Mouse (Mus musculus) forebrain, embryonic 11.5 days (tissue): Measurements from ENCODE around the gene Mmp14. TPM values are rescaled to one million over a fixed set of nuclear protein-coding genes. Genes with fewer than 3 reads are reported as not detected.

Source experiments
- ATAC-seq: fragments of 200-750 bp; cut with Nextera tagmentation; replicated peaks from 2 replicates; pipeline ENCODE4 v1.8.0; 2017; ENCODE audit warnings: moderate TSS enrichment; ENCODE audit not compliant: low FRiP score
- DNase-seq: peaks from one replicate; pipeline ENCODE4 v3.0.0-alpha.2; 2017; ENCODE audit warnings: low spot score
- H3K27ac ChIP-seq: fragments of 300-500 bp; sonication (generic); 2 replicates; pipeline ENCODE4 v1.5.1; 2014; ENCODE audit warnings: low read depth, low read length
- H3K27me3 ChIP-seq: fragments of 300-500 bp; sonication (generic); 2 replicates; pipeline ENCODE4 v1.6.1; 2014; ENCODE audit warnings: mild to moderate bottlenecking, low read length, mixed read lengths; ENCODE audit not compliant: control insufficient read depth, insufficient read depth
- H3K36me3 ChIP-seq: fragments of 300-500 bp; sonication (generic); 2 replicates; pipeline ENCODE4 v1.6.1; 2014; ENCODE audit warnings: mild to moderate bottlenecking, low read length, moderate library complexity, mixed read lengths; ENCODE audit not compliant: control insufficient read depth, insufficient read depth
- H3K4me1 ChIP-seq: fragments of 300-500 bp; sonication (generic); replicated peaks from 2 replicates; pipeline ENCODE4 v1.6.1; 2014; ENCODE audit warnings: low read length, mixed read lengths; ENCODE audit not compliant: control insufficient read depth, insufficient read depth
- H3K4me2 ChIP-seq: fragments of 300-500 bp; sonication (generic); 2 replicates; pipeline ENCODE4 v1.6.1; 2014; ENCODE audit warnings: low read depth, mild to moderate bottlenecking, low read length, moderate library complexity, mixed read lengths; ENCODE audit not compliant: severe bottlenecking
- H3K4me3 ChIP-seq: fragments of 300-500 bp; sonication (generic); 2 replicates; pipeline ENCODE4 v1.5.1; 2014; ENCODE audit warnings: low read depth, low read length
- H3K9ac ChIP-seq: fragments of 300-500 bp; sonication (generic); 2 replicates; pipeline ENCODE4 v1.6.1; 2014; ENCODE audit warnings: low read length
- H3K9me3 ChIP-seq: fragments of 300-500 bp; sonication (generic); 2 replicates; pipeline ENCODE4 v1.6.1; 2016; ENCODE audit warnings: low read length, mixed read lengths; ENCODE audit not compliant: control insufficient read depth
- WGBS: fragments of 180-500 bp; shearing (Covaris S2); extraction: QIAGEN DNeasy Blood & Tissue Kit; methylation state at CpG from one replicate; pipeline ENCODE4 v1.1.7; 2014; 5-methylcytosine and 5-hydroxymethylcytosine counted together
- polyA plus RNA-seq: library from polyadenylated mRNA; unstranded; fragments of >200 nt; fragmentation: Nextera tagmentation; extraction: Ambion mirVana; gene quantifications from 2 replicates; pipeline ENCODE4 v1.2.1, GENCODE M21; 2014

The Mmp14 gene
- polyA plus RNA-seq, 1 experiment from 2014 or later: 70.7 TPM

GRCm38 (mm10) chr14:54472671-54473070 is 41.3 kb downstream of the Mmp14 start:
- Histone ChIP-seq H3K4me3 (no peak overlapping the region), H3K4me1 (peaks cover 7% of the 10 kb centered on the region; the same call in 1 of the 2 replicates), H3K9me3 (no peaks in the 10 kb centered on the region), H3K27me3 (peaks cover 4% of the 10 kb centered on the region; the same call in 1 of the 2 replicates), H3K27ac (no peak overlapping the region), H3K9ac (no peak overlapping the region), H3K4me2 (no peak overlapping the region), H3K36me3 (no peaks in the 10 kb centered on the region)
- ATAC-seq (no peak), DNase-seq (no peak)
- WGBS: 87% methylated on average over 5 of the region's 5 CpGs

- Histone ChIP-seq H3K9ac (no peak overlapping the region), H3K36me3 (no peaks in the 10 kb centered on the region), H3K27me3 (peaks cover 13% of the 10 kb centered on the region), H3K4me2 (no peak overlapping the region), H3K9me3 (no peaks in the 10 kb centered on the region), H3K4me1 (peaks cover 13% of the 10 kb centered on the region; the same call in 1 of the 2 replicates), H3K4me3 (no peak overlapping the region), H3K27ac (no peak overlapping the region)
- WGBS: 80% methylated on average over 5 of the region's 5 CpGs
- ATAC-seq (no peak), DNase-seq (no peak)
These were observed 43.3 kb downstream of the Mmp14 start for GRCm38 (mm10) chr14:54474744-54475143.

GRCm38 (mm10) chr14:54475941-54476844 is 44.8 kb downstream of the Mmp14 start, which contains the start of gene Rem2:
TSS of gene Rem2 (plus strand) at chr14:54476100.
- Histone ChIP-seq H3K27me3 (peaks cover 15% of the 10 kb centered on the region), H3K4me3 (peak within 1 kb of the TSS; percentile 49), H3K9me3 (no peaks in the 10 kb centered on the region), H3K27ac (0 out of 2 replicates have a peak within 1 kb of the TSS, but pooled peaks have one; percentile 15), H3K4me2 (peak within 1 kb of the TSS; percentile 88), H3K36me3 (no peaks in the 10 kb centered on the region), H3K4me1 (peaks cover 13% of the 10 kb centered on the region; the same call in 1 of the 2 replicates), H3K9ac (peak within 1 kb of the TSS; percentile 77)
- peak; percentile 78 for DNase-seq
- peak; percentile 88 for ATAC-seq
- WGBS: under 1% methylated on average over 23 of the region's 23 CpGs

- H3K4me3 ChIP-seq: peak overlapping the region; percentile 49; the same call in 1 of the 2 replicates
- peak overlapping the region; percentile 77; the same call in 1 of the 2 replicates for H3K9ac ChIP-seq
- peak overlapping the region; percentile 88 for H3K4me2 ChIP-seq
- no peak for ATAC-seq
- H3K4me1 ChIP-seq: peaks cover 13% of the 10 kb centered on the region; the same call in 1 of the 2 replicates
- no peaks in the 10 kb centered on the region for H3K36me3 ChIP-seq
- H3K27ac ChIP-seq: no peak overlapping the region
- peaks cover 15% of the 10 kb centered on the region for H3K27me3 ChIP-seq
- DNase-seq: no peak
- 63% methylated on average over 15 of the region's 15 CpGs for WGBS
- H3K9me3 ChIP-seq: no peaks in the 10 kb centered on the region
These were observed 45.9 kb downstream of the Mmp14 start for GRCm38 (mm10) chr14:54477172-54477909.

- 0 out of 2 replicates have a peak, but pooled peaks have one; percentile 11 for ATAC-seq
- WGBS: under 1% methylated on average over 40 of the region's 40 CpGs
- Histone ChIP-seq H3K36me3 (no peaks in the 10 kb centered on the region), H3K4me2 (peak overlapping the region; percentile 55), H3K9me3 (no peaks in the 10 kb centered on the region), H3K27ac (no peak overlapping the region), H3K4me3 (peak overlapping the region; percentile 33), H3K4me1 (peaks cover 13% of the 10 kb centered on the region; the same call in 1 of the 2 replicates), H3K9ac (peak overlapping the region; percentile 52), H3K27me3 (peaks cover 15% of the 10 kb centered on the region)
- DNase-seq: peak; percentile 71
These were observed 48.1 kb downstream of the Mmp14 start for GRCm38 (mm10) chr14:54479451-54479920.

GRCm38 (mm10) chr14:54480673-54481072 is 49.3 kb downstream of the Mmp14 start:
- WGBS: 76% methylated on average over 6 of the region's 6 CpGs
- Histone ChIP-seq H3K4me1 (peaks cover 13% of the 10 kb centered on the region; the same call in 1 of the 2 replicates), H3K9me3 (no peaks in the 10 kb centered on the region), H3K27ac (no peak overlapping the region), H3K27me3 (peaks cover 15% of the 10 kb centered on the region), H3K4me2 (no peak overlapping the region), H3K4me3 (no peak overlapping the region), H3K36me3 (no peaks in the 10 kb centered on the region), H3K9ac (no peak overlapping the region)
- DNase-seq (no peak), ATAC-seq (no peak)

GRCm38 (mm10) chr14:54481402-54481801 is 50.0 kb downstream of the Mmp14 start:
- H3K4me3 ChIP-seq: no peak overlapping the region
- H3K4me2 ChIP-seq: no peak overlapping the region
- no peak for DNase-seq
- ATAC-seq: no peak
- 84% methylated on average over 8 of the region's 8 CpGs for WGBS
- peaks cover 15% of the 10 kb centered on the region for H3K27me3 ChIP-seq
- H3K27ac ChIP-seq: no peak overlapping the region
- no peaks in the 10 kb centered on the region for H3K9me3 ChIP-seq
- no peak overlapping the region for H3K9ac ChIP-seq
- H3K4me1 ChIP-seq: peaks cover 11% of the 10 kb centered on the region; the same call in 1 of the 2 replicates
- H3K36me3 ChIP-seq: no peaks in the 10 kb centered on the region

- Histone ChIP-seq H3K9me3 (no peaks in the 10 kb centered on the region), H3K27me3 (peaks cover 12% of the 10 kb centered on the region), H3K4me2 (no peak overlapping the region), H3K27ac (no peak overlapping the region), H3K4me3 (no peak overlapping the region), H3K4me1 (peaks cover 7% of the 10 kb centered on the region; the same call in 1 of the 2 replicates), H3K9ac (no peak overlapping the region), H3K36me3 (no peaks in the 10 kb centered on the region)
- 33% methylated on average over 9 of the region's 9 CpGs for WGBS
- ATAC-seq (no peak), DNase-seq (peak; percentile 78)
These were observed 51.1 kb downstream of the Mmp14 start for GRCm38 (mm10) chr14:54482498-54482897.
